Mouse (Mus musculus): ENCODE results near the gene Zfp638. TPM values are rescaled to one million over a fixed set of nuclear protein-coding genes. Genes with fewer than 3 reads are reported as not detected.
A peak's percentile ranks its signal among the peaks of the same experiment; 100 is the strongest.

Gene Zfp638
- total RNA-seq, 2 experiments from 2014 or later, result 57.2 to 73.8 TPM

GRCm38 (mm10) chr6:83886789-83887188, 19.9 kb downstream of the Zfp638 start:
- intact Hi-C loops (cut with DNase I), result no loop called here
- no peak for DNase-seq

- intact Hi-C loops (cut with DNase I), result no loop called here
- no peak for DNase-seq
Measured at GRCm38 (mm10) chr6:83888802-83889201, 21.9 kb downstream of the Zfp638 start.

GRCm38 (mm10) chr6:83890281-83891015, 23.5 kb downstream of the Zfp638 start:
- DNase-seq, result no peak
- intact Hi-C loops (cut with DNase I), result no loop called here

- intact Hi-C loops (cut with DNase I), result no loop called here
- no peak for DNase-seq
Measured at GRCm38 (mm10) chr6:83891251-83891650, 24.3 kb downstream of the Zfp638 start.

DNA sequence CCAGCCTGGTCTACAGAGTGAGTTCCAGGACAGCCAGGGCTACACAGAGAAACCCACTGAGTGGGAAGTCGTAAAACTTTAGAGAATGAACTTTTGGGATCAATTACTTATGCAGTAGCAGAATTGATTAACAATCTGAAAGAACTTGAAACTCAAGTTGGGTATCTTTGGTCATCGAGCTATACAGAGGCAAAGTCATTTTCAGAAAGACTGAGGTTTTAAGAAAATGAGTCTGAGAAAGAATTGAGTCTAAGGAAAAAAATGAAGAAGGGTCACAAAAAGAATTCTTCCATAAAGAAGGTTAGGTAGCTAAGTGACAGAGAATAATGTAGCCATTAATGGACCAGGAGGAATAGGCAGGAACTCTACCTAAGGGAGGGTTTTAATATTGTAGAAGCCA, 24.8 kb downstream of the Zfp638 start:
- DNase-seq, result no peak
- intact Hi-C loops (cut with DNase I), result no loop called here

DNA sequence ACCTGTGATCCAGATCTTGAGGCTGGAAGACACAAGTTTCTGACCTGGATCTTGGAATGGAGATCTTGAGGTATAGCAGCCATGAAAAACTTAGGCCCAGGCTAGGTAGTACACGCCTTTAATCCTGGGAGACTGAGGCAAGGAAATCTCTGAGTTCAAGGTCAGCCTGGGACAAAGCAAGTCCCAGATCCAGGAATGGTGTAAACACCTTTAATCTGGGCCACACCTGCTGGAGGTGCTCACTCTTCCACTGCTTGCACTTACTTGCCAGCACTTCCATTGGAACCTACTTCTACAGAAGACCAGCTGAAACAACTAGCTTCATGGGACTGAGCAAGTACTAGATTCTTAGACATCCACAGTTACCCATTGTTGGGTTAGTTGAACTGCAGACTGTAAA, 26.2 kb downstream of the Zfp638 start:
- intact Hi-C loops (cut with DNase I), result no loop called here
- no peak for DNase-seq

DNA sequence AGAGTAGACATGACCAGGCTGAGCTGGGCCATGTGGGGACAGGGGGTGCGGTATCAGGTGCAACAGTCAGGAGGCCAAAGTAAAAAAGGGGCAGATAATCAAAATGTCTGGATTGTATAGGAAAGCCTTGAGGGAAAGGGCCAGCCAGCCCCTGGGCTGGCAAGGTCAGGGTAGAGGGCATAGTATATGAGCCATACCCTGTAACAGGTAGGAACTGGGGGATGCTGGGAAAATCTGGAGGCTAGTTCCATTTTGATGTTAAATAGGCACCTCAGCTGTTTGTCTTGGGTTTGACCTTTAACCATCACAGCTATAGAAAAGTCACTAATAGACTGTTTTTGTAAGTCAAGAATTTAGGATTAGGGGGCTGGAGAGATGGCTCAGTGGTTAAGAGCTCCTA, 26.7 kb downstream of the Zfp638 start:
- intact Hi-C loops (cut with DNase I), result no loop called here
- no peak for DNase-seq

GRCm38 (mm10) chr6:83899142-83899541, 32.2 kb downstream of the Zfp638 start:
- no peak for DNase-seq
- intact Hi-C loops (cut with DNase I), result no loop called here

- no peak for DNase-seq
- intact Hi-C loops (cut with DNase I), result no loop called here
Measured at GRCm38 (mm10) chr6:83905276-83905675, 38.4 kb downstream of the Zfp638 start.

DNA sequence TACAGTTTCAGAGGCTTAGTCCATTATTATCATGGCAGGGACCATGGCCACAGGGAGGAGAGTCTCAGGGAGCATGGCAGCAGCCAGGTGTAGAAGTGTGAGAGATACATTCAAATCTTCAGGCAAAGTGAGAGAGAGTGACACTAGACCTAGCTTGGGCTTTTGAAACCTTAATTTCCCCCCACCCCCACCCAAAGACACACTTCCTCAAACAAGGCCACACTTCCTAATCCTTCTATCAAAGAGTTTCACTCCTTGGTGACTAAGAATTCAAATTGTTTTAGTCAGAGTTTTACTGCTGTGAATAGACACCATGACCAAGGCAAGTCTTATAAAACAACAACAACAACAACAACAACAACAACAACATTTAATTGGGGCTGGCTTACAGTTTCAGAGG, 39.8 kb downstream of the Zfp638 start:
- no peak for DNase-seq
- intact Hi-C loops (cut with DNase I), result no loop called here

DNA sequence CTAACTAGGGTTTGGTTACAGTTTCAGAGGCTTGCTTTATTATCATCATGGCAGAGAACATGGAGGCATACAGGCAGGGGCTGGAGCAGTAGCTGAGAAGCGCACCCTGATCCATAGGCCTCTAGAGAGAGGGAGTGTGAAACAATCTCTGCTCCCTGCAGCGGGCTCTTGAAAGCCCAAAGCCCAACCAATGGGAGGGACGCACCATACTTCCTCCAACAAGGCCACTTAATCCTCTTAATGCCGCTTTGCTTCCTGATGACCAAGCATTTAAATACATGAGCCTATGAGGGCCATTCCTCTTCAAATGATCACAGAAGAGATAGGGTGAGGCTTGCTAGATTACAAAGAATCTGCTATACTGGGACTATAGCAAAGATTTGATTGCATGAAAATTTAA, 41.5 kb downstream of the Zfp638 start:
- no peak for DNase-seq
- intact Hi-C loops (cut with DNase I), result no loop called here

- intact Hi-C loops (cut with DNase I), result loop anchor here (2.0 kb wide), 1 partner anchor 33 kb away; no protein-coding TSS in a partner anchor
- peak in 1 of 2 experiments; percentile 5 for DNase-seq
Measured at GRCm38 (mm10) chr6:83913710-83914109, 46.8 kb downstream of the Zfp638 start.

DNA sequence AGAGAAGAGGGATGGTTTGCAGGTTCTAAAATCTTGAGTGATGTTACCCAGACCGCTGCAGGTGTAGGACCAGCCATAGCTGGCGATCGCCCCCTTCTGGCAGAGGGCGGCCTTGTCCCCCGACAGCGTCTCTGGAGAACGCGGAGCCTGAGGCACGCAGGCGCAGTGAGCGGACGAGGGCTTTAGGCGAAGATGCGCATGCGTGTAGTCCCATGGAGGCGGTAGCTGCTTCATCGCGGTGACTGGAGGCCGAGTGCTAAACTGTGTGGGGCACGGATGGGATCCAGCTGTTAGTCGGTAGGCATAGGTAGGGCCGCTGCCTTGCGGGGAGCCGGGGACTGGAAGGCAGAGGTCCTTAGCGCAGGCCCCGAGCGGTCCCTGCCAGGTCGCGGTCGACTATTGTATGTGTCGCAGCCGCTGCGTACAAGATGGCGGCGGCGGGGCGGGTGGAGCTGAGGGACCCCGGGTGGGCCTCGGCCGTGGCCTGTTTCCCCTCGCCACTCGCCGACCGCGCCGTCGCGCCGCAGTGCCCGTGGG, 47.3 kb downstream of the Zfp638 start:
- peak; percentile 99 to 100 for DNase-seq
- intact Hi-C loops (cut with DNase I), result no loop called here

- no peak for DNase-seq
- intact Hi-C loops (cut with DNase I), result no loop called here
Measured at GRCm38 (mm10) chr6:83914720-83915271, 47.9 kb downstream of the Zfp638 start.

DNA sequence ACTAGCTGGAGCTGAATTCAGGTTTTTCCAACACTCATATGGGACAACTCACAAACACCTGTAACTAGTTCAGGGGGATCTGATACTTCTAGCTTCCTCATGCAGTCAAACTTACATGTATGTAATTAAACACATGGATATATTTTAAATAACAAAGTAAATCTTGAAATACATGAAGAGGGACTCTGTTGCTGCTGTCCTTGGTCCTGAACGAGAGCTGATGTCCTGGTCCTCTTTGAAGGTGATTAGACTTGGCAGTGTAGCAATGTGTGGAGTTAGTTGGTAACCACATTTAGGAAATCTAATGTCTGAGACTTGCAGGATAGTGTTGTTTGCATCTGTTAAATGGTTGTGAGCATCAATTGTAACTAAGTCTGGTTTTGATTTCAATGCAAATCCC, 60.5 kb downstream of the Zfp638 start:
- peak; percentile 50 to 65 for DNase-seq

GRCm38 (mm10) chr6:83928225-83928624, 61.3 kb downstream of the Zfp638 start:
- DNase-seq, result peak in 1 of 2 experiments; percentile 10
- intact Hi-C loops (cut with DNase I), result no loop called here

More for the DNA sequence above, 60.5 kb downstream of the Zfp638 start:
- intact Hi-C loops (cut with DNase I), result no loop called here

DNA sequence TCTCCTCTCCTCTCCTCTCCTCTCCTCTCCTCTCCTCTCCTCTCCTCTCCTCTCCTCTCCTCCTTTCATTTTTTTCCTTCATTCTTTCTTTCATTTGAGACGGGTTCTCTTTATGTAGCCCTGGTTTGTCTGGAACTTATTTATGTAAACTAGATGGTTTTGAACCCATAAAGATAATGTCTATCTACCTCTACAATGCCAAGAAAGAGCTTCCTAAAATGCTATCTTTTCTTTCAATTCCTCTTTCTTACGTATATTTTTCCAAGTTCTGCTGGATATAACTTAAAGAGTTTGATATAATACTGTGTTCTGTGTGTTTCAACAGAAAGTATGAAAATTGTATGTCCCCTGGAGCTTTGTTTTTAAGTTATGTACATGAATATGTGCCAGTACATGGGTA, 72.6 kb downstream of the Zfp638 start:
- intact Hi-C loops (cut with DNase I), result no loop called here
- no peak for DNase-seq

GRCm38 (mm10) chr6:83942806-83943205, 75.9 kb downstream of the Zfp638 start:
- no peak for DNase-seq
- intact Hi-C loops (cut with DNase I), result no loop called here

GRCm38 (mm10) chr6:83953603-83954002, 86.7 kb downstream of the Zfp638 start:
- intact Hi-C loops (cut with DNase I), result no loop called here
- no peak for DNase-seq

- intact Hi-C loops (cut with DNase I), result no loop called here
- no peak for DNase-seq
Measured at GRCm38 (mm10) chr6:83987642-83988041, 120.7 kb downstream of the Zfp638 start.

- intact Hi-C loops (cut with DNase I), result no loop called here
- DNase-seq, result no peak
Measured at GRCm38 (mm10) chr6:84002716-84003115, 135.8 kb downstream of the Zfp638 start.

DNA sequence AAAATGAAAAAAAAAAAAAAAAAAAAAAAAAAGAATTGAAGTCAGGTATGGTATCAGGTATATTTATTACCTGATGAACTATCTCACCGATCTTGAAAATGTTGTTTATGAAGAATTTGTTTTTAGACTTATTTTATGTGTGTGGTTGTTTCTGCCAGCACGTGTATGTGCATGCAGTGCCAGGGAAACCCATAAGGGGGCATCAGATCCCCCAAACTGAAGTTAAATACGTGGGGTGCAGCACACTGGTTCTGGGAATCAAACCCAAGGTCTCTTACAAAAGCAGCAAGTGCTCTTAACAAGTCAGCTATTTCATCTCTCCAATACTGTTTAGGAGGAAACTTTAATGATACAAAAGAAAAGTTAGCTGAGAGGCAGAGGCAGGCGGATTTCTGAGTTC, 137.4 kb downstream of the Zfp638 start:
- no peak for DNase-seq
- intact Hi-C loops (cut with DNase I), result no loop called here
